Mouse (Mus musculus) hindbrain, embryonic 15.5 days (tissue): Measurements from ENCODE around the gene Cyp4f14. TPM values are rescaled to one million over a fixed set of nuclear protein-coding genes. Genes with fewer than 3 reads are reported as not detected.
"Not testable (repeated sequence)": the region's sequence is repeated elsewhere in the genome, so short reads cannot be mapped to it uniquely, and the experiment has no call there.

Experiments used
- ATAC-seq: fragments of 200-750 bp; cut with Nextera tagmentation; 2 replicates; pipeline ENCODE4 v1.8.0; 2017; ENCODE audit warnings: low read depth, moderate number of reproducible peaks, moderate TSS enrichment; ENCODE audit not compliant: low FRiP score
- H3K27ac ChIP-seq: fragments of 300-500 bp; sonication (generic); replicated peaks from 2 replicates; pipeline ENCODE4 v1.5.1; 2015; ENCODE audit warnings: mild to moderate bottlenecking, inconsistent platforms
- H3K27me3 ChIP-seq: fragments of 300-500 bp; sonication (generic); 2 replicates; pipeline ENCODE4 v1.6.1; 2015; ENCODE audit warnings: control low read depth, inconsistent platforms
- H3K36me3 ChIP-seq: fragments of 300-500 bp; sonication (generic); 2 replicates; pipeline ENCODE4 v1.6.1; 2015; ENCODE audit warnings: control low read depth, inconsistent platforms
- H3K4me1 ChIP-seq: fragments of 300-500 bp; sonication (generic); replicated peaks from 2 replicates; pipeline ENCODE4 v1.6.1; 2015; ENCODE audit warnings: control low read depth, inconsistent platforms
- H3K4me2 ChIP-seq: fragments of 300-500 bp; sonication (generic); 2 replicates; pipeline ENCODE4 v1.6.1; 2015; ENCODE audit warnings: moderate library complexity, mild to moderate bottlenecking, inconsistent platforms
- H3K4me3 ChIP-seq: fragments of 300-500 bp; sonication (generic); 2 replicates; pipeline ENCODE4 v1.5.1; 2015; ENCODE audit warnings: mild to moderate bottlenecking, inconsistent platforms
- H3K9ac ChIP-seq: fragments of 300-500 bp; sonication (generic); 2 replicates; pipeline ENCODE4 v1.6.1; 2015; ENCODE audit warnings: inconsistent platforms
- H3K9me3 ChIP-seq: fragments of 300-500 bp; sonication (generic); 2 replicates; pipeline ENCODE4 v1.6.1; 2016; ENCODE audit warnings: control low read depth, inconsistent platforms
- WGBS: fragments of 180-500 bp; shearing (Covaris S2); methylation state at CpG from one replicate; pipeline ENCODE4 v1.1.7; 2015; 5-methylcytosine and 5-hydroxymethylcytosine counted together
- polyA plus RNA-seq: library from polyadenylated mRNA; unstranded; fragments of >200 nt; fragmentation: Nextera tagmentation; extraction: Ambion mirVana; gene quantifications from 2 replicates; pipeline ENCODE4 v1.2.1, GENCODE M21; 2015

The Cyp4f14 gene
- polyA plus RNA-seq, 1 experiment from 2014 or later: not detected

DNA sequence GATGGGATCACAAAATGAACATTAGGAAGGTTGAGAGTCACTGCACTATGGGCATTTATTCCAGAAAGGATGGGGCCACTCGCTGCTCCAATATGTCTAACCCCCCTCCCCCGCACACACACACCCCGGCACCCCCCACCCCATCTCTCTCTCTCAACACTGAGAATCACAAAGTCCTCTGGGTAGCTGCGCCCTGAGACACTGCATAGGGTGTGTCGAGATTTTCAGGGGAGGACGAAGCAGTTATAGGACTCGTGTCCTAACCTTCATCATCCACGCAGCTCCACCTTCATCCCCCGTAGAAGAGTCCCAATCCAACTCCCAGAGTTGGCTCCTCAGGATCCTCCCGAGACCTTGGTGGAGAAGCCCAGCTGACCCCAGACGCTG is 26.3 kb downstream of the Cyp4f14 start:
- Histone ChIP-seq H3K9ac (peak overlapping the region; percentile 79), H3K27ac (peak overlapping the region; percentile 83), H3K4me3 (peak overlapping the region; percentile 57), H3K4me1 (peaks cover 19% of the 10 kb centered on the region), H3K4me2 (peak overlapping the region; percentile 82), H3K27me3 (no peaks in the 10 kb centered on the region), H3K36me3 (peaks cover 3% of the 10 kb centered on the region; the same call in 1 of the 2 replicates), H3K9me3 (no peaks in the 10 kb centered on the region)
- 5% methylated on average over 11 of the region's 11 CpGs for WGBS
- peak; percentile 52; the same call in 1 of the 2 replicates for ATAC-seq

DNA sequence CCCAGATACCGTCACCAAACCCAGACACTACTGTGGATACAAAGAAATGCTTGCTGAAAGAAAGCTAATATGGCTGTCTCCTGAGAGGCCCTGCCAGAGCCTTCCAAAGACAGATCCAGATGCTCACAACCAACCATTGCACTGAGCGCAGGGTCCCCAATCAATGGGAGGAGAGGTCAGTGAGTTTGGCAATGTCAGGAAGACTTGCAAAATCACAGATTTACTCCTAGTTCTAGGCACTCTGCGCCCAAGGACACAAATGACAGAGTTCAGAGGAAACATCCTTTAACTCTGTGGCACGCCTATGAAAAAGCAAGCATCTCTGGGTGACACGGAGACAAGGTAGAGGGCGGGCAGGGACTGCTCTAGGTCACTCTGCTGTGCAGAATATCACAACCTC is 27.5 kb downstream of the Cyp4f14 start:
- peaks cover 10% of the 10 kb centered on the region for H3K36me3 ChIP-seq
- WGBS: 96% methylated on average over 6 of the region's 6 CpGs
- H3K4me2 ChIP-seq: peak overlapping the region; percentile 82; the same call in 1 of the 2 replicates
- peaks cover 19% of the 10 kb centered on the region for H3K4me1 ChIP-seq
- no peak for ATAC-seq
- H3K9me3 ChIP-seq: no peaks in the 10 kb centered on the region
- H3K27me3 ChIP-seq: no peaks in the 10 kb centered on the region
- H3K4me3 ChIP-seq: no peak overlapping the region
- no peak overlapping the region for H3K27ac ChIP-seq
- H3K9ac ChIP-seq: no peak overlapping the region

DNA sequence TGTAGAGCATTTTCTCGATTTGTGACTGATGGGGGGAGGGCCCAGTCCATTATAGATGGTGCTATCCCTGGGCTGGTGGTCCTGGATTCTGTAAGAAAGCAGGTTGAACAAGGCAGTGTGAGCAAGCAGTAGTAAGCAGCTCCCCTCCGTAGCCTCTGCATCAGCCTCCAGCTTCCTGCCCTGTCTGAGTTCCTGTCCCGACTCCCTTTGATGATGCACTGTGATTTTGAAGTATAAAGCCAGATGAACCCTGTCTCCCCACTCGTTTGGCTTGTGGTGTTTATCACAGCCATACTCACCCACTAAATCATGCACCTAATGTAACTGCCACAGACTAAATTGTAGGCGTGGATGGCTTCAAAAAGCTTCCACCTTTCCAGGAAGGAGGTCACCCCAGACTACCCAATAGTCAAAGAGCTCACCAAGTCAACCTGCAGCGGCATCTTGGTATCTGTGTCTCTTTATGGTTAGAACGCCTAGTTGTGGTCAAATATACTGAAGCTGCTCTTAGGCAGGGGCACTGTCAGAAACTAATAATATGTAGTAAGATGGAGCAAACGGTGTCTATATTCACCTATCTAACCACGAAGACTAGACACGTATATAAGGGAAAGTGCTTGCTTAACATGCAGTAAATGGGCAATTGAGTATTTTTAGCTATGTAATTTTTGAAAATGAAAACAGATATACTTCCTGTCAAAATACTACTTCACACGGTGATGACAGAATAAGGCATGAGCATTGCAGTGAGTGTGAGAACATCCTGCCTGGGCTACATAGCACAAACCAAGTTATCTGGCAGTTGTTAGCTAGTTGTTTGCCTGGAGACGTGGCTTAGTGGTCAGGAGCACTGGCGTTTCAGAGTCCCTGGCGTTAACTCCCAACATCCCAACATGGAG is 36.6 kb downstream of the Cyp4f14 start:
- H3K27me3 ChIP-seq: peaks cover 3% of the 10 kb centered on the region; the same call in 1 of the 2 replicates
- no peak overlapping the region for H3K27ac ChIP-seq
- no peak overlapping the region for H3K9ac ChIP-seq
- H3K4me1 ChIP-seq: no peaks in the 10 kb centered on the region
- H3K36me3 ChIP-seq: peaks cover 52% of the 10 kb centered on the region
- no peaks in the 10 kb centered on the region for H3K9me3 ChIP-seq
- WGBS: 92% methylated on average over 14 of the region's 14 CpGs
- H3K4me2 ChIP-seq: no peak overlapping the region
- no peak overlapping the region for H3K4me3 ChIP-seq
- no peak for ATAC-seq

DNA sequence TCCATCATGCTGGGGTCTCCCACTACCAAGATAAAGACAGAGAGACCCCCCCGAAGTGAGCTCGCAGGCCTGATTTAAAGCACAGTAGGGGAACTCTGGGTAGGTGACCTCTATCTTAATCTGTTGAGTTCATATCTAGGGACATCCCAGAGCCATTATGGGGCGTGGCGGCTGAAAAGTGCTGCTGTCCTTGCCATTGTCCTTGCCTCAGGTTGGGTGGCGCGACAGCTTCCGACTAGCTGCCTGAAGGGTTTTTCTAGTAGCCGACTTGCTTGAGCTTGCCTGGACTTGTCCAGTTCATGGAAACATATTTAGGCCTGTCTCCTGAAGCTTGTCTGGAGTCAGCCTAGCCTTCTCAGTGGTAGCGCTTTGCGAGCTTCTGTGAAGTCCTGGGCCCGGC is 38.4 kb downstream of the Cyp4f14 start:
- ATAC-seq: no peak
- H3K27me3 ChIP-seq: peaks cover 3% of the 10 kb centered on the region; the same call in 1 of the 2 replicates
- peaks cover 37% of the 10 kb centered on the region for H3K36me3 ChIP-seq
- WGBS: 96% methylated on average over 11 of the region's 11 CpGs
- no peak overlapping the region for H3K4me3 ChIP-seq
- H3K4me1 ChIP-seq: no peaks in the 10 kb centered on the region
- no peak overlapping the region for H3K4me2 ChIP-seq
- no peak overlapping the region for H3K27ac ChIP-seq
- no peak overlapping the region for H3K9ac ChIP-seq
- no peaks in the 10 kb centered on the region for H3K9me3 ChIP-seq

DNA sequence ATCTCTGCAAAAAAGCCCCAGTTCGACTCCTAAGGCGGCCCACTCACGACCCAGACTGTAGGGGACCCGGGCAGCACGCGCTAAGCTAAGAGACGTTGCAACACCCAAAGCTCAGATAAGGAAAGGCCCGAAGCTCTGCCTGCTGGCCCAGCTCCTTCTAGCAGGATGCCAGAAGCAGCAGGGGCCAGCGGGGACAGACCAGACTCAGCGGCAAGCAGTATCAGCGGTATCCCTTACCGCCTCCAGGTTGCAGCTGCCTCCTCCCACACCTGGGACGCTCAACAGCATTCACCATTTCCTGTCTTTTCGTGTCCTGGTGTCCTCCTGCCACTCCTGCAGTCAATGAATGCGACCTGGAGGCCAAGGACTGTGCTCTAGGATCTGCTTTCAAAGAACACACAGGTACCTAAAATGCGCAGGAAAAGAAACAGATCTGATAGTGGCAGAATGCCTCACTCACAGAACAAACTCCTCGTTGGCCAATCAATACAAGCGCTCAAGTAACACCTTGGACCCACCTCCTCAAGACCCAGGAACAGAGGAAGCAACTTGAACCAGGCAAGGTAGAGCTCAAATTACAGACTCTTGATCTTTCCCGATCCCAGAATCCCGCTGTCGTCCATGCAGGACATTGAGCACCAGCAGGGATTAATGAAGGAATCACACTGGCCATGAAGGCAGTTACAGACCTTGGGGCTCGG is 39.5 kb downstream of the Cyp4f14 start:
- no peak overlapping the region for H3K9ac ChIP-seq
- 15% methylated on average over 22 of the region's 22 CpGs for WGBS
- no peak overlapping the region for H3K4me2 ChIP-seq
- no peaks in the 10 kb centered on the region for H3K4me1 ChIP-seq
- peaks cover 27% of the 10 kb centered on the region for H3K36me3 ChIP-seq
- ATAC-seq: no peak
- no peaks in the 10 kb centered on the region for H3K9me3 ChIP-seq
- no peak overlapping the region for H3K27ac ChIP-seq
- no peak overlapping the region for H3K4me3 ChIP-seq
- H3K27me3 ChIP-seq: peaks cover 3% of the 10 kb centered on the region; the same call in 1 of the 2 replicates

DNA sequence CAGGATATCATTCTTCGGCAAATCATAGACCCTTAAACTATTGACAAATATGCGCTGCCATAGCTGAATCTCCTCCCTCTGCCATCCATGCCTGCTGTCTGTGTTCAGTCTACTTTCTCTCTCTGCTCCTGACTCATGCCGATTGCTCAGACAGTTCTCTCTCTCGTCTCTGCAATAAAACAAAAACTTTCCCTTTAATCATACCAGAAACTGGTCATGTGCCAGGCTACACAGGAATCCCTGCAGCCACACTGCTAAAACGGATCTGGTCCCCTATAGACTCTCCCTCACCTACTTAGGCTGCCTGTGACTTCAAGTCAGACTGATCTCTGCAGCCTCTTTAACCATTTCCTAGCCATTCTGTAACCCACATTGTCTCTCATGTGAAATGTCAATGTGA is 44.4 kb downstream of the Cyp4f14 start:
- no peak overlapping the region for H3K4me3 ChIP-seq
- no peaks in the 10 kb centered on the region for H3K36me3 ChIP-seq
- peaks cover 3% of the 10 kb centered on the region; the same call in 1 of the 2 replicates for H3K27me3 ChIP-seq
- 73% methylated on average over 5 of the region's 5 CpGs for WGBS
- H3K9me3 ChIP-seq: no peaks in the 10 kb centered on the region
- no peak overlapping the region for H3K27ac ChIP-seq
- no peak overlapping the region for H3K4me2 ChIP-seq
- no peak for ATAC-seq
- no peaks in the 10 kb centered on the region for H3K4me1 ChIP-seq
- no peak overlapping the region for H3K9ac ChIP-seq

DNA sequence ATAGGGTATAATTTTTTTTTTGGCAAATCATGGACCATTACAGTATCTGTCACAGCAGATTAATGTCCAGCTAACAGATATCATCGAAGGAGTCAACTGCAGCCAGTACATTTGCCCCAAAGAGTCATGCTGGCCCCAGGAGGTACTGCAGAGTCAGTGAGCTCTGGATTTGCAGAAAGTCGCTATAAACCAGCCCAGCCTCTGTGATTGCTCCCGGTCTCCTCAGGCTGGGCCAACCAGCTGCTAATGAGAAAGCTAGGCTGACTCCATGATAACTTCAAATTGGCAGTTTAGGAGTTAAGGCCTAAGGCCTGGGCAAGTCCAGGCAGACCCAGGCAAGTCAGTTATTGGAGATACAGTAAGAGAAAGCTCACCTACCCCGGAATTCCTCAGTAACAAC is 45.1 kb downstream of the Cyp4f14 start:
- no peak for ATAC-seq
- H3K27me3 ChIP-seq: no peaks in the 10 kb centered on the region
- H3K9me3 ChIP-seq: no peaks in the 10 kb centered on the region
- 82% methylated on average over 4 of the region's 4 CpGs for WGBS
- H3K4me2 ChIP-seq: no peak overlapping the region
- H3K4me3 ChIP-seq: no peak overlapping the region
- H3K36me3 ChIP-seq: no peaks in the 10 kb centered on the region
- H3K9ac ChIP-seq: no peak overlapping the region
- no peak overlapping the region for H3K27ac ChIP-seq
- H3K4me1 ChIP-seq: no peaks in the 10 kb centered on the region

DNA sequence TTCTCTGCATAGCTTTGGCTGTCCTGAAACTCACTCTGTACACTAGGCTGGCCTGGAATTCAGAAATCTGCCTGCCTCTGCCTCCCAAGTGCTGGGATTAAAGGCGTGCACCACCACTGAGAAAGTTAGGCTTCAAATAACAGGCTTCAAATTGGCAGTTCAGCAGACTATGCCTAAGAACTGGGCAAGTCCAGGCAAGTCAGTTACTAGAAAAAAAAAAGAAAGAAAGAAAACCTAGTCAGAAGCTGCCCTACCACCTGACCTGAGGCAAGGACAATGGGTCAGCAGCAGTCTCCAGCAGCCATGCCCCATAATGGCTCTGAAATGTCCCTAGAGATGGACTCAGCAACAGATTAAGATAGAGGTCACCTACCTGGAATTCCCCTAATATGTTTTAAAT is 45.7 kb downstream of the Cyp4f14 start:
- Histone ChIP-seq H3K4me1 (no peaks in the 10 kb centered on the region), H3K9ac (no peak overlapping the region), H3K27ac (no peak overlapping the region), H3K4me3 (no peak overlapping the region), H3K27me3 (no peaks in the 10 kb centered on the region), H3K4me2 (no peak overlapping the region), H3K36me3 (no peaks in the 10 kb centered on the region), H3K9me3 (no peaks in the 10 kb centered on the region)
- no peak for ATAC-seq
- WGBS: 95% methylated on average over 1 of the region's 1 CpGs

DNA sequence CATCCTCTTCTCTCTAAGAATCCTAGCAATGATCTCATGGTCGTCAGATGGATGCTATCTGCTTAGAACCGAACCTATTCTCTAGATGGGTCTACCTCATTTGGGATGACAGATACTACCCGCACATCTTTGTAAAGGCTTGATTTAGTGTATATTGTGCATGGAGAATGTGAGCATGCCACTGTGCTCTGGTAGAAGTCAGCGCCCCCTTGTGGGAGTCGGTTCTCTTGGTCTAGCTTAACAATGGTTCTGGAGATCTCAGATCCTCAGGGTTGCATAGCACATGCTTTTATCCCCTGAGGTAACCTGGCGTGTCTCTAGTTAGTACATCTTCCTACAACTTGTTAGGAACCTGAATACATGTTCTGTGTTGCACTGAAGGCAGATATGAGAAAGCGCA is 49.9 kb downstream of the Cyp4f14 start:
- H3K36me3 ChIP-seq, H3K9ac ChIP-seq, H3K4me3 ChIP-seq, H3K9me3 ChIP-seq, ATAC-seq, H3K27me3 ChIP-seq, H3K4me1 ChIP-seq, H3K4me2 ChIP-seq, H3K27ac ChIP-seq: not testable (repeated sequence)
- 46% methylated on average over 4 of the region's 7 CpGs for WGBS

DNA sequence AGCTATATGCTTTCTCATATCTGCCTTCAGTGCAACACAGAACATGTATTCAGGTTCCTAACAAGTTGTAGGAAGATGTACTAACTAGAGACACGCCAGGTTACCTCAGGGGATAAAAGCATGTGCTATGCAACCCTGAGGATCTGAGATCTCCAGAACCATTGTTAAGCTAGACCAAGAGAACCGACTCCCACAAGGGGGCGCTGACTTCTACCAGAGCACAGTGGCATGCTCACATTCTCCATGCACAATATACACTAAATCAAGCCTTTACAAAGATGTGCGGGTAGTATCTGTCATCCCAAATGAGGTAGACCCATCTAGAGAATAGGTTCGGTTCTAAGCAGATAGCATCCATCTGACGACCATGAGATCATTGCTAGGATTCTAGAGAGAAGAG is 60.4 kb downstream of the Cyp4f14 start:
- not testable (repeated sequence) for H3K4me2 ChIP-seq, ATAC-seq, H3K4me3 ChIP-seq, H3K27me3 ChIP-seq, H3K4me1 ChIP-seq, H3K9ac ChIP-seq, H3K27ac ChIP-seq, H3K36me3 ChIP-seq, H3K9me3 ChIP-seq
- 78% methylated on average over 3 of the region's 6 CpGs for WGBS
